Mouse (Mus musculus) small intestine, adult 2 months (tissue): ENCODE measurements around the gene Gipr.

Experiments
- CTCF ChIP-seq: fragments of 200-500 bp; IDR thresholded peaks from 2 replicates; pipeline ENCODE4 v1.5.1; 2012; ENCODE audit warnings: low read depth, mild to moderate bottlenecking, control low read depth, inconsistent platforms, low read length, moderate library complexity, mixed read lengths; ENCODE audit not compliant: insufficient replicate concordance, insufficient read length; ENCODE audit errors: extremely low read depth
- POLR2A ChIP-seq: fragments of 200-500 bp; IDR thresholded peaks from 2 replicates; pipeline ENCODE4 v1.6.1; 2012; ENCODE audit warnings: low read depth, mild to moderate bottlenecking, control low read depth, inconsistent platforms, low read length, moderate library complexity

DNA sequence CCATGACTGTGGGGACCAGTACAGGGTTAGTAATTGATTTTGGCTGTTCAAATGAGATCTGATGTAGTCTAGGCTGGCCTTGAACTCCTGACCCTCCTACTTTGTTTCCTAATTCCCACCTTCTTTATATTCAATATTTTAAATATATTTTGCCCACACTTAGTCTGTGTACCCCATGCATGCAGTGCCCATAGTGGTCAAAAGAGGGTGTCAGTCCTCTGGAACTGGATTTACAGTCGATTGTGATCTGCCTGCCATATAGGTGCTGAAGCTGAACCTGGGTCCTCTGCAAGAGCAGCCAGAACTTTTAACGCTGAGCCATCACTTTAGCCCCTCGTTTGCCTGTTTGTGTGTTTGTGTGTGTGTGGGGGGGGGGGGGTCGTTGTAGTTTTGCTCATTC lies 35.3 kb downstream of the Gipr start:
- TF ChIP-seq CTCF (no peak), POLR2A (no peak)
